Mouse (Mus musculus) bone marrow macrophage, adult 2 months (primary cell): ENCODE data around the gene Ccsap.

Source experiments
- CTCF ChIP-seq: IDR thresholded peaks from 2 replicates; pipeline ENCODE4 v1.5.1; 2012; ENCODE audit warnings: low read depth, mild to moderate bottlenecking, low read length, moderate library complexity
- POLR2A ChIP-seq: IDR thresholded peaks from 2 replicates; pipeline ENCODE4 v1.6.1; 2012; ENCODE audit warnings: mild to moderate bottlenecking, low read depth, low read length, borderline replicate concordance

GRCm38 (mm10) chr8:123880821-123881350 lies 20.9 kb upstream of the Ccsap start:
- TF ChIP-seq CTCF (no peak), POLR2A (no peak)
